Mouse (Mus musculus) neural tube, embryonic 14.5 days (tissue): ENCODE results near the gene Rbfox3. TPM values are rescaled to one million over a fixed set of nuclear protein-coding genes. Genes with fewer than 3 reads are reported as not detected.

ENCODE experiments used
- ATAC-seq: fragments of 200-750 bp; cut with Nextera tagmentation; 2 replicates; pipeline ENCODE4 v1.8.0; 2017; ENCODE audit warnings: low read depth, mild to moderate bottlenecking, moderate TSS enrichment, moderate library complexity
- H3K27ac ChIP-seq: fragments of 300-500 bp; sonication (generic); 2 replicates; pipeline ENCODE4 v1.5.1; 2014; ENCODE audit warnings: low read depth, mild to moderate bottlenecking, control low read depth, low read length, moderate library complexity, mixed read lengths
- H3K27me3 ChIP-seq: fragments of 300-500 bp; sonication (generic); 2 replicates; pipeline ENCODE4 v1.6.1; 2014; ENCODE audit warnings: low read length; ENCODE audit not compliant: control insufficient read depth, insufficient read depth
- H3K36me3 ChIP-seq: fragments of 300-500 bp; sonication (generic); 2 replicates; pipeline ENCODE4 v1.6.1; 2014; ENCODE audit warnings: low read length, mixed read lengths; ENCODE audit not compliant: control insufficient read depth, insufficient read depth
- H3K4me1 ChIP-seq: fragments of 300-500 bp; sonication (generic); 2 replicates; pipeline ENCODE4 v1.6.1; 2014; ENCODE audit warnings: low read length; ENCODE audit not compliant: control insufficient read depth, insufficient read depth
- H3K4me2 ChIP-seq: fragments of 300-500 bp; sonication (generic); 2 replicates; pipeline ENCODE4 v1.6.1; 2014; ENCODE audit warnings: mild to moderate bottlenecking, low read depth, low read length, control low read depth
- H3K4me3 ChIP-seq: fragments of 300-500 bp; sonication (generic); 2 replicates; pipeline ENCODE4 v1.5.1; 2014; ENCODE audit warnings: low read depth, low read length, control low read depth, mixed read lengths
- H3K9ac ChIP-seq: fragments of 300-500 bp; sonication (generic); replicated peaks from 2 replicates; pipeline ENCODE4 v1.6.1; 2014; ENCODE audit warnings: low read depth, mild to moderate bottlenecking, control low read depth, low read length, mixed read lengths
- H3K9me3 ChIP-seq: fragments of 300-500 bp; sonication (generic); 2 replicates; pipeline ENCODE4 v1.6.1; 2016; ENCODE audit warnings: low read length; ENCODE audit not compliant: control insufficient read depth
- WGBS: fragments of 180-500 bp; shearing (Covaris S2); extraction: QIAGEN DNeasy Blood & Tissue Kit; methylation state at CpG from one replicate; pipeline ENCODE4 v1.1.7; 2014; 5-methylcytosine and 5-hydroxymethylcytosine counted together
- polyA plus RNA-seq: library from polyadenylated mRNA; unstranded; fragments of >200 nt; fragmentation: Nextera tagmentation; extraction: Ambion mirVana; gene quantifications from 2 replicates; pipeline ENCODE4 v1.2.1, GENCODE M21; 2014

Rbfox3 gene
- polyA plus RNA-seq, 1 experiment from 2014 or later = 82.7 TPM

GRCm38 (mm10) chr11:118676364-118676763 is 235.0 kb downstream of the Rbfox3 start:
- Histone ChIP-seq H3K27ac (no peak overlapping the region), H3K9me3 (no peaks in the 10 kb centered on the region)
- ATAC-seq = no peak

DNA sequence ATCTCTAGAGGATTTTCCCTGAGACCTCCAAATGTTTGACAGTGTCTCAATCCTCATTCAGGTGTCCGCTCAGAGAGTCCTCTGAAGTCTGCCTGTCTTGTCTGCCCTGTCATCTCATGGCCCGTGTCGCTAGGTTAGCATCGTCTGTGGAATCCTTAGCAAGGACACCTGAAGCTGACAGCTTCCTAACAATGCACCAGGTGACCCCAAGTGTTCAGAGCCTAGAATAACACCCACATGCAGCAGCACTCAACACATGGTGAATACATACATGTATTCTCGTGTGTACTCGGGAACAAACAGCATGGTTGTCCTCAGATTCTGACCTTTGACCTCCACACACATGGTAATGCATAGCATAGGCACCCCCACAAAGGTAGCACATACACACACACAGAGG is 239.4 kb downstream of the Rbfox3 start:
- no peaks in the 10 kb centered on the region for H3K36me3 ChIP-seq
- no peaks in the 10 kb centered on the region for H3K9me3 ChIP-seq
- H3K27me3 ChIP-seq = no peaks in the 10 kb centered on the region
- no peak for ATAC-seq
- WGBS = 80% methylated on average over 6 of the region's 6 CpGs
- H3K27ac ChIP-seq = no peak overlapping the region
- no peak overlapping the region for H3K4me2 ChIP-seq
- peaks cover 33% of the 10 kb centered on the region for H3K4me1 ChIP-seq
- H3K4me3 ChIP-seq = no peak overlapping the region
- no peak overlapping the region for H3K9ac ChIP-seq

More at GRCm38 (mm10) chr11:118676364-118676763, 235.0 kb downstream of the Rbfox3 start:
- 83% methylated on average over 7 of the region's 7 CpGs for WGBS
- no peaks in the 10 kb centered on the region for H3K36me3 ChIP-seq
- no peak overlapping the region for H3K9ac ChIP-seq
- no peak overlapping the region for H3K4me3 ChIP-seq
- H3K4me2 ChIP-seq = no peak overlapping the region
- peaks cover 31% of the 10 kb centered on the region for H3K4me1 ChIP-seq
- no peaks in the 10 kb centered on the region for H3K27me3 ChIP-seq

DNA sequence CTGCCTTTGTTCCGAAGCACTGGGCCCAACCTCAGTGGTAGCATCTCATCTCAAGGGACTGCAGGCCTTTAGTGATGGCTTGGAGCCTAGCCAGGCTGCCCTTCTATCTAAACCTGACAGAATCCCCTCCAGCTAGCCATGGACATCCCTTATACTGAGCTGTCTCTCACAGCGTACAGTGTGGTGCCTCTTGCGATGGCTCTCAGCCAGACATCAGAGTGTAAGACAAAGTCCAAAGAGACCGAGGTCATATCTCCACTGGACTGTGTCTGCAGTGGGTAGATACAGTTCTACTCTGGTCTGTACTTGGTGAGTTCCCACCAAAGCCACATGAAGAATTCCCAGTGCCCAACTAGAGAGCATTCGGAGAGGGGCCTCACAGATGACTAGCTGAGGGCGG is 240.2 kb downstream of the Rbfox3 start:
- Histone ChIP-seq H3K4me1 (peaks cover 34% of the 10 kb centered on the region), H3K27ac (no peak overlapping the region), H3K4me2 (no peak overlapping the region)

DNA sequence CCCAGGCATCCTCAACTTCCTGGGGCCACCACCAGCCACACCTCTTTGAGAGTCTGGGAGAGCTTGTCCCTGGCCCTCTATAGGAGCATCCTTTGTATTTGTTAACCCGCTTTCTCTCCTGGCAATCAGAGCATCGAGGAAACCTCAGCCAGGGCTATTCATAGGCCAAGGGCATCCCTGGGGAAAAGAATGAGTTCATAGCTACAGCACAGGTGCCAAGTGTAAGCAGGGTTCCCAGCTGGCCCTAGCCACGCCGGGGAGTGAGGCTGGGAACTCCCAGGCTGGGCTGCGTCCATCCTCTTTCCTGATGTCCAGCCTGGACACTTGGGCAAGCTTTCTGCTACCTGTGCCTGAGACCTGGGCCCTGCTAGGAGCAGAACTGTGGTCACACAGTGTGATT is 241.6 kb downstream of the Rbfox3 start:
- no peak for ATAC-seq
- H3K36me3 ChIP-seq = no peaks in the 10 kb centered on the region
- no peak overlapping the region for H3K4me3 ChIP-seq
- no peak overlapping the region for H3K9ac ChIP-seq
- 50% methylated on average over 5 of the region's 5 CpGs for WGBS
- no peaks in the 10 kb centered on the region for H3K9me3 ChIP-seq
- H3K4me1 ChIP-seq = peaks cover 43% of the 10 kb centered on the region
- no peak overlapping the region for H3K27ac ChIP-seq
- no peak overlapping the region for H3K4me2 ChIP-seq
- no peaks in the 10 kb centered on the region for H3K27me3 ChIP-seq

More for the DNA sequence above, 240.2 kb downstream of the Rbfox3 start:
- WGBS = 71% methylated on average over 6 of the region's 6 CpGs
- H3K36me3 ChIP-seq = no peaks in the 10 kb centered on the region
- no peak overlapping the region for H3K9ac ChIP-seq
- no peaks in the 10 kb centered on the region for H3K27me3 ChIP-seq
- no peaks in the 10 kb centered on the region for H3K9me3 ChIP-seq
- H3K4me3 ChIP-seq = no peak overlapping the region
- no peak for ATAC-seq

DNA sequence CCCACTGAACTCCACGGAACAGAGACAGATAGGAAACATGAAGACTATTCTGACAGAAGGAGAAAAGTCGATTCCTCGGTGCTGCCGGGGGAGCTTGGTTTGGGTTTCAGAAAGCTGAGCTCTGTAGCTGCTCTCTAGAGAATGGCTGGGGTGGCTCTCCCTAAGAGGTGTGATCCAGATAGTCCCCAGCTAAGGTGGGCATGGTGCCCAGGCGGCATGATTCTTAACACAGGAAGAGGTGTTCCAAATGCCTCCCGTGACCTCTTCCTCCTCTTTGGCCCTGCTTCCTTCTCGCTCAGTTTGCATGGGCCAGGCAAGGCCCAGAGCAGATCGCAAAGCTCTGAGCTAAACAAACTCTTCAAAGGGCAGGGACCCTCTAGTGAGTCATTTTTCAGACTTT is 243.0 kb downstream of the Rbfox3 start:
- Histone ChIP-seq H3K9ac (no peak overlapping the region), H3K27me3 (no peaks in the 10 kb centered on the region), H3K4me1 (peaks cover 41% of the 10 kb centered on the region), H3K4me3 (no peak overlapping the region), H3K4me2 (no peak overlapping the region), H3K9me3 (no peaks in the 10 kb centered on the region), H3K36me3 (no peaks in the 10 kb centered on the region), H3K27ac (no peak overlapping the region)
- ATAC-seq = no peak
- 68% methylated on average over 8 of the region's 8 CpGs for WGBS

GRCm38 (mm10) chr11:118667946-118668345 is 243.5 kb downstream of the Rbfox3 start:
- 29% methylated on average over 1 of the region's 1 CpGs for WGBS
- H3K27ac ChIP-seq = no peak overlapping the region
- no peaks in the 10 kb centered on the region for H3K27me3 ChIP-seq

GRCm38 (mm10) chr11:118666172-118666571 is 245.2 kb downstream of the Rbfox3 start:
- WGBS = 45% methylated on average over 3 of the region's 3 CpGs
- no peak for ATAC-seq

More at GRCm38 (mm10) chr11:118667946-118668345, 243.5 kb downstream of the Rbfox3 start:
- no peaks in the 10 kb centered on the region for H3K9me3 ChIP-seq
- H3K9ac ChIP-seq = no peak overlapping the region
- peaks cover 42% of the 10 kb centered on the region for H3K4me1 ChIP-seq
- H3K4me2 ChIP-seq = no peak overlapping the region
- no peak for ATAC-seq
- H3K36me3 ChIP-seq = no peaks in the 10 kb centered on the region
- no peak overlapping the region for H3K4me3 ChIP-seq

GRCm38 (mm10) chr11:118663305-118663704 is 248.1 kb downstream of the Rbfox3 start:
- no peaks in the 10 kb centered on the region for H3K27me3 ChIP-seq
- no peaks in the 10 kb centered on the region for H3K9me3 ChIP-seq
- H3K36me3 ChIP-seq = no peaks in the 10 kb centered on the region
- H3K9ac ChIP-seq = no peak overlapping the region
- ATAC-seq = no peak
- H3K4me3 ChIP-seq = no peak overlapping the region
- H3K4me2 ChIP-seq = no peak overlapping the region
- WGBS = 68% methylated on average over 8 of the region's 8 CpGs
- H3K27ac ChIP-seq = peak overlapping the region; percentile 22; the same call in 1 of the 2 replicates
- peaks cover 37% of the 10 kb centered on the region for H3K4me1 ChIP-seq

More at GRCm38 (mm10) chr11:118666172-118666571, 245.2 kb downstream of the Rbfox3 start:
- H3K27ac ChIP-seq = 0 out of 2 replicates have a peak overlapping the region, but pooled peaks have one; percentile 22
- no peak overlapping the region for H3K4me2 ChIP-seq
- no peak overlapping the region for H3K4me3 ChIP-seq
- no peaks in the 10 kb centered on the region for H3K36me3 ChIP-seq
- H3K4me1 ChIP-seq = peaks cover 47% of the 10 kb centered on the region
- H3K9me3 ChIP-seq = no peaks in the 10 kb centered on the region
- no peak overlapping the region for H3K9ac ChIP-seq
- no peaks in the 10 kb centered on the region for H3K27me3 ChIP-seq

GRCm38 (mm10) chr11:118659305-118659704 is 252.1 kb downstream of the Rbfox3 start:
- H3K4me2 ChIP-seq = no peak overlapping the region
- no peaks in the 10 kb centered on the region for H3K36me3 ChIP-seq
- H3K4me3 ChIP-seq = no peak overlapping the region
- ATAC-seq = no peak
- no peak overlapping the region for H3K9ac ChIP-seq
- no peak overlapping the region; the same call in 1 of the 2 replicates for H3K27ac ChIP-seq
- 18% methylated on average over 10 of the region's 10 CpGs for WGBS
- peaks cover 36% of the 10 kb centered on the region for H3K4me1 ChIP-seq
- no peaks in the 10 kb centered on the region for H3K27me3 ChIP-seq
- no peaks in the 10 kb centered on the region for H3K9me3 ChIP-seq
